Mouse (Mus musculus): Measurements from ENCODE around the gene Cnih3. TPM values are rescaled to one million over a fixed set of nuclear protein-coding genes. Genes with fewer than 3 reads are reported as not detected.

Cnih3 gene
- polyA plus RNA-seq, 1 experiment from 2014 or later, result 0.17 TPM

DNA sequence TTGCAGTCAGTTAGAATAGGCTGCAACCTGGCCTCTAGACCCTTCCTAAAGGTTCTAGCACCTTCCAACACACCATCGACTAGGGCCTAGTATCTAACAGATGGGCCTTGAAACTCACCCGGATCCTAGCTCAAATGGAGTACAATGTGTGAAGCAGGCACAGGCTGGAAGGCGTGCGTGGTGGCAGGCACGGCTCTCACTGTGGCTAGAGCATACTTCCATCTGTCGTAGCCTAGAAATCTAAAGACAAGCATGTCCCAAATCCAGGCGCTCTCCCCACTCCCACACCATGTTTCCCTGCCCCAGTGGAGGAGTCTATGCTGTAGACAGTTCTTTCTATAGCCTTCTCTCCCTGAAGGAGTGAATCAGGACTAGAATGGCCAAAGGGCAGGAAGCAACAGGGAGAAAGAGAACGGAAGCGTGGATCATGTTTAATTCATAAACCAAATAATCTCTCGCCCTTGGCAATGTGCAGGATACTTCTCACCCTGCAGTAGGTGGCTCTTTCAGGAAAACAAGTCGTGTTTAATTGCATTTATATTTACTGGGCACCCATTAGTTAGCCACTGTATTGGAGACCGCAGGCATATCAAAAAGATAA lies 29.1 kb downstream of the Cnih3 start:
- ATAC-seq (ENCODE audit: insufficient read depth, low FRiP score), result no peak
- Histone ChIP-seq H3K9me3 (replicated peaks; ENCODE audit: control insufficient read depth, low read length) (no peaks in the 10 kb centered on the region), H3K27me3 (ENCODE audit: control insufficient read depth, insufficient read depth, low read length) (no peaks in the 10 kb centered on the region), H3K27ac (ENCODE audit: low read length) (no peak overlapping the region), H3K4me1 (ENCODE audit: control insufficient read depth, insufficient read depth, low read length) (no peaks in the 10 kb centered on the region), H3K36me3 (ENCODE audit: control insufficient read depth, insufficient read depth, low read length) (no peaks in the 10 kb centered on the region), H3K4me2 (ENCODE audit: low read depth, low read length) (no peak overlapping the region), H3K4me3 (replicated peaks; ENCODE audit: low read length) (no peak overlapping the region), H3K9ac (ENCODE audit: low read length) (no peak overlapping the region)
- WGBS, result 79% methylated on average over 12 of the region's 12 CpGs

DNA sequence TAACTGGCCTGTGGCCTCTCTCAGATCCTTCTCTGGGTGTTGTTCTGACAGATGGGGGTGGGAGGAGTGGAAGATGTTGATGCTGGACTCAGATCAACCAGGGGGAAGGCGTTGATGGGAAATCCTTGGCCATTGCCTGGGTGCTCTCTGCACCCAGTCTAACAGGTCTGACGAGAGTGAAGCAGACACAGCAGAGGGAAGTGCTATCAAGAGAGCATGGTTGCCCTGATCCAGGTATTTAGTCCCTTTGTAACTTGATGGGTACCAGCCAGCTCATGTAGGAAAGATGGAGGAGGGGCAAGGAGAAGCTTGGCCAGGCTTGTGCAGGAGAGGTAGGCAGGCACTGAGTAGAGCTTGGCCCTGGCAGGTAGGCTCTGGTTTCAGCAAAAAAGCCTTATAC lies 36.8 kb downstream of the Cnih3 start:
- H3K4me3 ChIP-seq (replicated peaks; ENCODE audit: low read length), result no peak overlapping the region
- H3K9me3 ChIP-seq (replicated peaks; ENCODE audit: control insufficient read depth, low read length), result peaks cover 8% of the 10 kb centered on the region; the same call in 1 of the 2 replicates
- no peaks in the 10 kb centered on the region for H3K4me1 ChIP-seq (ENCODE audit: control insufficient read depth, insufficient read depth, low read length)
- no peaks in the 10 kb centered on the region for H3K27me3 ChIP-seq (ENCODE audit: control insufficient read depth, insufficient read depth, low read length)
- no peak for ATAC-seq (ENCODE audit: insufficient read depth, low FRiP score)
- H3K9ac ChIP-seq (ENCODE audit: low read length), result no peak overlapping the region
- WGBS, result 74% methylated on average over 2 of the region's 2 CpGs
- no peaks in the 10 kb centered on the region for H3K36me3 ChIP-seq (ENCODE audit: control insufficient read depth, insufficient read depth, low read length)
- H3K4me2 ChIP-seq (ENCODE audit: low read depth, low read length), result no peak overlapping the region
- H3K27ac ChIP-seq (ENCODE audit: low read length), result no peak overlapping the region

DNA sequence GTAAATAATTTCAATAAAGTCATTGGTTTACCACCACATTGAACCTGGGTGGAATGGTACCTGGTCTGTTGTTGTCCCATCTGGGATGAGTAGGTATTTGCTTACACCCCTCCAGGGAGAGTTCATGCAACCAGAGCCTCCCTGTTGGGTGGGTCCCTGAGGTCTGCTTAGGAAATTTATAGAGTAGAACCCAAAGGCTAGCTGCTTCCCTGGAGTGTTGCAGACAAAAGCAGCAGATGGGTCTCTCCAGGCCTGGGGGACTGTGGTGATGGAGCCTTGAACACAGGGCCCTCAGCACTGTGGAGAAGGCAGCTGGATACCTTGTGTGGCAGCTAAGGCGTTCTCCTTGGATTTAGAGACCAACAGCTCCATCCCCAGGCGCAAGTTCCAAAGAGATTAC lies 40.1 kb downstream of the Cnih3 start:
- Histone ChIP-seq H3K36me3 (ENCODE audit: control insufficient read depth, insufficient read depth, low read length) (no peaks in the 10 kb centered on the region), H3K4me3 (replicated peaks; ENCODE audit: low read length) (no peak overlapping the region), H3K4me2 (ENCODE audit: low read depth, low read length) (no peak overlapping the region), H3K9ac (ENCODE audit: low read length) (no peak overlapping the region), H3K27me3 (ENCODE audit: control insufficient read depth, insufficient read depth, low read length) (no peaks in the 10 kb centered on the region), H3K27ac (ENCODE audit: low read length) (no peak overlapping the region), H3K4me1 (ENCODE audit: control insufficient read depth, insufficient read depth, low read length) (no peaks in the 10 kb centered on the region), H3K9me3 (replicated peaks; ENCODE audit: control insufficient read depth, low read length) (peaks cover 8% of the 10 kb centered on the region; the same call in 1 of the 2 replicates)
- no peak for ATAC-seq (ENCODE audit: insufficient read depth, low FRiP score)
- 86% methylated on average over 2 of the region's 2 CpGs for WGBS

DNA sequence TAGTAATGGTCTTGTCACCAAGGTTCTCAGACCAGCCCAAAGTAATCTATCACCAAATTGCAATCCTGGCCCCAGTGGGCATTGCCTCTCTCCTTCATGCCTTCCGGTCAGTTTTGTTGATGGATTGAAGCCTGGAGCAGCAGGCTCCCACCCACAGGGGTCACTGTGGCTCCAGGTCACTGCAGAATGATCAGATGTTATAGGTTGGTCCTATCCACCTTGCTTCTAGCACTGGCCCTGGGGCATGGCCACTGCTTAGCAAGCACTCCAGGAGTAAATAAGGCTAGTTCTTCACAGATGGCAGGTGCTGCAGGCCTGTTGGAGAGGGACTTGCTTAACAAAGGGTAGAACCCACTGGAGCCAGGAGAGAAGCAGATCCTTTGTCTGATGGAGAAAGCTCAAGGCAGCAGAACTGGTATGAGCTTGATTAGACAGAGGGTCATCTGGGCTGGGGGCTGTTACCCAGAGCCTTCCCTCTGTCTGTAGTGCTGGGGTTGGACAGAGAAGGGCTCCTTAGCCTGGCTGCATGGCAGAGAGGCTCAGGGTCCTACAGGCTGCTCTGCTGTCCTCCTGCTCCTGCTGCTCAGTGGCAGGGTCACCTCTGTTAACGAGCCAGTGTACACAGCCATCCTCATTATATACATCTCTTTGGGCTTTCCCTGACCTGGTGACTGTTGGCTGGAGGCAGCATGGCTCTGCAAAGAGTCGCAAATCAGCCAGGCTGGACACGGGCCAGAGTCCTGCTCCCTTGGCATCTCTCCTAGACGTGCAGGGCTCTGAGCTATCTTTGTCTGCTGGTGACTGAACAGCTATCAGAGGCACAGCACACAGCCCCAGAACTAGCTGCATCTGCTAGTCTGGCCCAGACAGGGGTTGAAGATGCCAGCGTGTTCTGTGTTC lies 41.1 kb downstream of the Cnih3 start:
- Histone ChIP-seq H3K4me2 (ENCODE audit: low read depth, low read length) (no peak overlapping the region), H3K9ac (ENCODE audit: low read length) (no peak overlapping the region), H3K27ac (ENCODE audit: low read length) (no peak overlapping the region), H3K4me1 (ENCODE audit: control insufficient read depth, insufficient read depth, low read length) (no peaks in the 10 kb centered on the region), H3K27me3 (ENCODE audit: control insufficient read depth, insufficient read depth, low read length) (no peaks in the 10 kb centered on the region), H3K4me3 (replicated peaks; ENCODE audit: low read length) (no peak overlapping the region), H3K9me3 (replicated peaks; ENCODE audit: control insufficient read depth, low read length) (peaks cover 5% of the 10 kb centered on the region; the same call in 1 of the 2 replicates), H3K36me3 (ENCODE audit: control insufficient read depth, insufficient read depth, low read length) (no peaks in the 10 kb centered on the region)
- peak; percentile 57; the same call in 1 of the 2 replicates for ATAC-seq (ENCODE audit: insufficient read depth, low FRiP score)
- WGBS, result 44% methylated on average over 6 of the region's 6 CpGs

DNA sequence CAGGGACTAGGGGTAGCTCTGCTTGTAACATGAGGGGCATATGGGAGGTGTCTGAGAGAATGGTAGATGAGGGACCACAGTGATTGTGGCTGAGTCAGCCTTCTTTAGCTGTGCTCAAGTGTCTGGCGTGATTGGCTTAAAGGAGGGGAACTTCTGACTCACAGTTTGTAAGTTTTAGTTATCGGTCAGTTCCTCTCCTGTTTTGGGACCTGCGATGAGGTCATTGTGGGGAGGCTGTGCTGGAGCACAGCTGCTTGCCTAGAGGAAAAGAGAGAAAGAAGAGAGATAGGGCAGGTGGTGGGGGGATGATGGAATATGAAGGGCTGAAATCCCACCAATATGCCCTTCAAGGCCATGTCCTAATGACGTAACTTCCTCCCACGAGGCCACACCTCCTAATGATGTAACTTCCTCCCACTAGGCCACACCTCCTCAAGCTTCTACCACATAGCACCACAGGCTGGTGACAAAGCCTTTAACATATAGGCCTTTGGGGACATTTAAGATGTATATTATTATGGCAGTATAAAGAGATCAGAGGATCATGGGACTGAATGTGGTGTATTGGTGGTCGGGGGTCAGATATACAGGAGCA lies 42.9 kb downstream of the Cnih3 start:
- Histone ChIP-seq H3K27me3 (ENCODE audit: control insufficient read depth, insufficient read depth, low read length) (no peaks in the 10 kb centered on the region), H3K4me3 (replicated peaks; ENCODE audit: low read length) (no peak overlapping the region), H3K9ac (ENCODE audit: low read length) (no peak overlapping the region), H3K36me3 (ENCODE audit: control insufficient read depth, insufficient read depth, low read length) (no peaks in the 10 kb centered on the region), H3K9me3 (replicated peaks; ENCODE audit: control insufficient read depth, low read length) (no peaks in the 10 kb centered on the region), H3K4me1 (ENCODE audit: control insufficient read depth, insufficient read depth, low read length) (no peaks in the 10 kb centered on the region), H3K4me2 (ENCODE audit: low read depth, low read length) (no peak overlapping the region), H3K27ac (ENCODE audit: low read length) (no peak overlapping the region)
- no peak; the same call in 1 of the 2 replicates for ATAC-seq (ENCODE audit: insufficient read depth, low FRiP score)
- WGBS, result 74% methylated on average over 6 of the region's 6 CpGs

DNA sequence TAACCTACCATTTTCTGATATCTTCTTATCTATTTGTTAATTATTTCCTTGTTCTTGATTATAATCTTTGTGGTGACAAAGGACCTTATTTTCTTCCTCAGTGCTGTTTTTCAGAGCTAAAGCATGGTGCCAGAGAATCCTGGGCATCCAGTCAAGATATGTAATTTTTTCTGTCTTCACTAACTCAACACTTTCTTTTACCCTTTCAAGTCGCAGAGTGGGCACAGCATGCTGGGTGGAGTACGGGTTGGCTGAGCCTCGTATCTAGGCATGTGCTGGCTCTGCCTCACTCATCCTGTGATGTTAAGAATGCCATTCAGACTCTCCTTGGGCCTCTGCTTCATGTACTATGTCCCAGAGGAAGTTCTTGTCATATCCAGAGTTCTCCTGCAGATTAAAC lies 46.8 kb downstream of the Cnih3 start:
- Histone ChIP-seq H3K27me3 (ENCODE audit: control insufficient read depth, insufficient read depth, low read length) (no peaks in the 10 kb centered on the region), H3K9me3 (replicated peaks; ENCODE audit: control insufficient read depth, low read length) (no peaks in the 10 kb centered on the region), H3K4me1 (ENCODE audit: control insufficient read depth, insufficient read depth, low read length) (no peaks in the 10 kb centered on the region), H3K27ac (ENCODE audit: low read length) (no peak overlapping the region), H3K9ac (ENCODE audit: low read length) (no peak overlapping the region), H3K4me3 (replicated peaks; ENCODE audit: low read length) (no peak overlapping the region), H3K36me3 (ENCODE audit: control insufficient read depth, insufficient read depth, low read length) (no peaks in the 10 kb centered on the region), H3K4me2 (ENCODE audit: low read depth, low read length) (no peak overlapping the region)
- 83% methylated on average over 3 of the region's 3 CpGs for WGBS
- ATAC-seq (ENCODE audit: insufficient read depth, low FRiP score), result no peak

DNA sequence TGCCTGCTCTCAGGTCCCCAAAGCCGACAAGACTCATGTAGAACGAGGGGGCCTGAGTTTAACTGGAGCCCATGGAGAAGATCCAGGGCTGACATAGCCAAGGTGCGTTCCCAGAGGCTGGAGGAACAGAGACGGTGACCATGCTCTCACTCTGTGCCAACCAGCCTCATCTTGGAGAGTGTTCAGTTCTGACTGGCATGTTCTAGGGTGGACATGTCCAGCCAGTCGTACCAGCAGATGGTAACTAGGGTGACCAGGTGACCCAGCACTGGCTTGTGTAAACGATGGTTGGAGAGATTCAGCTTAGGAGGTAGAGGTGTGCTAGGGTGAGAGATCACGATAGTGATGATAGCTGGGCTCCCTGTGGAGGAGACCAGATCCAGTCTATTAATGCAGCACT lies 50.6 kb downstream of the Cnih3 start:
- Histone ChIP-seq H3K9me3 (replicated peaks; ENCODE audit: control insufficient read depth, low read length) (no peaks in the 10 kb centered on the region), H3K4me3 (replicated peaks; ENCODE audit: low read length) (no peak overlapping the region), H3K27me3 (ENCODE audit: control insufficient read depth, insufficient read depth, low read length) (no peaks in the 10 kb centered on the region), H3K4me1 (ENCODE audit: control insufficient read depth, insufficient read depth, low read length) (no peaks in the 10 kb centered on the region), H3K4me2 (ENCODE audit: low read depth, low read length) (no peak overlapping the region), H3K27ac (ENCODE audit: low read length) (no peak overlapping the region), H3K36me3 (ENCODE audit: control insufficient read depth, insufficient read depth, low read length) (no peaks in the 10 kb centered on the region), H3K9ac (ENCODE audit: low read length) (no peak overlapping the region)
- ATAC-seq (ENCODE audit: insufficient read depth, low FRiP score), result no peak
- 73% methylated on average over 7 of the region's 7 CpGs for WGBS

DNA sequence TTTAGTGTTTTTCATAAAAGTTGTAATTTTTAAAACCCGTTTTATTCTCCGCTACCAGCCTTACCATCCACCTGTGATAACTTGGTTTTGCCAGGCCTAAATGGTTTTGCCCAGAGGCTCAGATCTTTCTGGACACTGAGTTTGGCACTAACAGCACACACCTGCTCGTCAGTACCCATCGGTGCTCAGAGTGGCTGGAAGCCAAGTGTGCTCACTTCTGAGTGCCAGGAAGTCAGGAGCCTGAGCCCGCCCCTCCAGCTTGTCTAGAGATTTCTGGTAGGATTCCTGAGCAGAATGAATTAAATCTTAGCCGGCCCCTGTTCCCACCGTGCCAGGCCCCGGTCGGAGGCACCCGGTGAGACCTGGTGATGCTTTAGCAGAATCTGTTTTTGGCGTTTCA lies 54.9 kb downstream of the Cnih3 start:
- 76% methylated on average over 11 of the region's 11 CpGs for WGBS
- H3K4me2 ChIP-seq (ENCODE audit: low read depth, low read length), result no peak overlapping the region
- ATAC-seq (ENCODE audit: insufficient read depth, low FRiP score), result no peak
- no peaks in the 10 kb centered on the region for H3K9me3 ChIP-seq (replicated peaks; ENCODE audit: control insufficient read depth, low read length)
- no peaks in the 10 kb centered on the region for H3K4me1 ChIP-seq (ENCODE audit: control insufficient read depth, insufficient read depth, low read length)
- no peak overlapping the region for H3K27ac ChIP-seq (ENCODE audit: low read length)
- H3K9ac ChIP-seq (ENCODE audit: low read length), result no peak overlapping the region
- H3K4me3 ChIP-seq (replicated peaks; ENCODE audit: low read length), result no peak overlapping the region
- no peaks in the 10 kb centered on the region for H3K36me3 ChIP-seq (ENCODE audit: control insufficient read depth, insufficient read depth, low read length)
- no peaks in the 10 kb centered on the region for H3K27me3 ChIP-seq (ENCODE audit: control insufficient read depth, insufficient read depth, low read length)

Data from stomach, embryonic 16.5 days (tissue).